Mouse (Mus musculus) brain, embryonic 14.5 days (tissue): ENCODE results near the gene Lmod3.

Experiments used
- CTCF ChIP-seq: fragments of 200-500 bp; IDR thresholded peaks from 2 replicates; pipeline ENCODE4 v1.5.1; 2012; ENCODE audit warnings: inconsistent platforms, mild to moderate bottlenecking, moderate library complexity, borderline replicate concordance; ENCODE audit not compliant: insufficient read depth, insufficient read length; ENCODE audit errors: extremely low read depth
- POLR2A ChIP-seq: fragments of 200-500 bp; IDR thresholded peaks from 2 replicates; pipeline ENCODE4 v1.6.1; 2012; ENCODE audit warnings: mild to moderate bottlenecking, inconsistent platforms, borderline replicate concordance; ENCODE audit not compliant: poor library complexity, insufficient read depth, insufficient read length, severe bottlenecking; ENCODE audit errors: extremely low read depth

DNA sequence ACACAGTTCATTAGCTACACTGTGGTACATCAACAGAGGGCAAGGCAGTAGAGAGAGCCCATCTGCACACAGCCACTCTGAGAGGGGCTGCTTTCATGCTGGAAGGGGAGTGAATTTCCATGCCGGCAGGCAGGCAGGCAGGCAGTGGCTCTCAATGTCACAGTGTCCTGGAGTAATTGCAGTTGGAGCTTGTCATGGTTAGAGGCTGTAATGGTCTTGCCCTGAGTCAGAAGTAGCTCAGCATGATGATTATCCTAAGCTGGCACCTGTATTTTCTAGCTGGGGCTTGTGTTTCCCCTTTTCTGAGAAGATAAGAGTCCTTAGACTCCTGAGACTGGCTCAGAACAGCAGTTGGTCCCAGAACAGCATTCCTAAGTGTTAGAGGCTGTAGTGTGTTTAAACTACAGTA, 26.5 kb downstream of the Lmod3 start:
- TF ChIP-seq CTCF (no peak), POLR2A (no peak)
